Mouse (Mus musculus): ENCODE results near the gene Pnkd. TPM values are rescaled to one million over a fixed set of nuclear protein-coding genes. Genes with fewer than 3 reads are reported as not detected.

The Pnkd gene
- polyA plus RNA-seq, 1 experiment, result 40.9 TPM

DNA sequence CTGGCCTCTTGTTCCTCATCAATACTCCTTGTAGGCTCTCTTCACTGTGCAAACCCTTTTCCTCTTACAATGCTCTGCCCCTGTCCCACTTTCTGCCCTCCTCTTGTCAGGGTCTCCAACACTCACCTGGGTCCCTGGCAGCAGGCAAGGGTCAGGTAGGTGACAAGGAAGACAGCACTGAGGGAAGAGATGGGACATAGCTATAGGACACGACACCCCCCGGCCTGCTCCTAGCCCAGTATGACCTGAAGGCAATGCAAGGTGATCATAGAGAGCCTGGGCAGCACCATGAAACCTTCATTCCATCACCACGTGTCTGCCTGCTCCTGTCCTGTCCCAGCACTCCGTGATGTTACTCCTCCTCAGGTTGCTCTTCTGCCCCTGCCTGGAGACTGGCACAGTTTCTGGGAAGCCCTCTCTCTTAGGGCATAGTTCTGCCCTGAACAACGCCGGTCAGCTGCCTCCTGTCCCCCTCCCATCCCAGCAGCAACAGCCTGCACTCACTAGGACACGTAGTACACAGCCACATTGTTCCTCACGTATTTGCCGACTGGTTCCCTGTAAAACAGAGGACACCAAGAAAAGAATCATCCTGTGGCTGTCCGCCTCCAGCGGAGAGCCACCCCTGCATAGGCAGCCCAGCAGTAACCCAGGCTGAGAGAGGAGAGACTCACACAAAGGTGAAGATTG lies 7.7 kb downstream of the Pnkd start:
- H3K27me3 ChIP-seq (ENCODE audit: control insufficient read depth, insufficient read depth, low read length, poor library complexity, severe bottlenecking), result no peaks in the 10 kb centered on the region
- no peak overlapping the region for H3K9ac ChIP-seq (ENCODE audit: low read depth, poor library complexity, severe bottlenecking)
- TF ChIP-seq EP300 (IDR thresholded peaks at IDR 0.05; ENCODE audit: insufficient read depth, low read depth, low read length) (no peak), POLR2A (IDR thresholded peaks at IDR 0.05; ENCODE audit: insufficient read depth, low read length) (no peak), CTCF (IDR thresholded peaks at IDR 0.05; ENCODE audit: low read depth, low read length) (no peak)
- H3K4me1 ChIP-seq (ENCODE audit: control insufficient read depth, insufficient read depth, low read length), result peaks cover 7% of the 10 kb centered on the region
- no peak overlapping the region for H3K4me3 ChIP-seq (ENCODE audit: low read depth, low read length)
- no peaks in the 10 kb centered on the region for H3K9me3 ChIP-seq (replicated peaks; ENCODE audit: control insufficient read depth, insufficient read depth, low read length, poor library complexity, severe bottlenecking)
- no peak overlapping the region for H3K27ac ChIP-seq (ENCODE audit: insufficient read depth, low read length)
- H3K36me3 ChIP-seq (ENCODE audit: control insufficient read depth, insufficient read depth, low read length, poor library complexity, severe bottlenecking), result peaks cover 17% of the 10 kb centered on the region

DNA sequence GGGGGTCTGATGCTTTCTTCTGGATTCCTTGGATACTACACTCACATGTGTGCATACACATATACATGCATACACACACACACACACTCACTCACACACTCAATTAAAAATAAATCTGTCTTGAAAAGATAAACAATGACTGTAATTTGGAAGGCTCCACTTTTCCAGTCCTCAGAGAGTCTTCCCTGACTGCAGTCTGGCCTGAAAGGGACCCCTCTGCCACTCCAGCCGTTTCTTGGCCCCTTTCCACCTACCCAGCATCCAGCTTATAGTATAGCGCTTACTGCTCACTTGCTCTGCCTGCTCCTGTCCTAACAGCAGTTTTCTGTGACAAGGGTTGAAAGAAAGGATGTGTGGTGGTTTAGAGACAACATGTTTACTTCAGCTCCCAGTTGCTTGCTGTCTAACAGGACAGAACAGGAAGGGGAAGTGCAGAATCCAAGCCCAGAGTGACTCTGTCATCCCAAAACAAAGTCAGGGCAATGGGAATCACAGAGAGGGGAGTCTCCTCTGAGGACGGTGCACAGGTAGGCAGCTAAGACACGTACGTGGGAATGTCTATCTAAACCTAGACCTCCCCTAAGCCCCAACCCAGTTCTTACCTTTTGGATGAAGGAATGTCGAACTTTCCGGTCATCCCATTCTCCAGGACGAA lies 8.7 kb downstream of the Pnkd start:
- no peak overlapping the region for H3K4me3 ChIP-seq (ENCODE audit: low read depth, low read length)
- no peaks in the 10 kb centered on the region for H3K27me3 ChIP-seq (ENCODE audit: control insufficient read depth, insufficient read depth, low read length, poor library complexity, severe bottlenecking)
- TF ChIP-seq CTCF (IDR thresholded peaks at IDR 0.05; ENCODE audit: low read depth, low read length) (no peak), POLR2A (IDR thresholded peaks at IDR 0.05; ENCODE audit: insufficient read depth, low read length) (no peak), EP300 (IDR thresholded peaks at IDR 0.05; ENCODE audit: insufficient read depth, low read depth, low read length) (no peak)
- peaks cover 7% of the 10 kb centered on the region for H3K4me1 ChIP-seq (ENCODE audit: control insufficient read depth, insufficient read depth, low read length)
- H3K9me3 ChIP-seq (replicated peaks; ENCODE audit: control insufficient read depth, insufficient read depth, low read length, poor library complexity, severe bottlenecking), result no peaks in the 10 kb centered on the region
- H3K36me3 ChIP-seq (ENCODE audit: control insufficient read depth, insufficient read depth, low read length, poor library complexity, severe bottlenecking), result peaks cover 16% of the 10 kb centered on the region
- no peak overlapping the region for H3K9ac ChIP-seq (ENCODE audit: low read depth, poor library complexity, severe bottlenecking)
- no peak overlapping the region for H3K27ac ChIP-seq (ENCODE audit: insufficient read depth, low read length)

DNA sequence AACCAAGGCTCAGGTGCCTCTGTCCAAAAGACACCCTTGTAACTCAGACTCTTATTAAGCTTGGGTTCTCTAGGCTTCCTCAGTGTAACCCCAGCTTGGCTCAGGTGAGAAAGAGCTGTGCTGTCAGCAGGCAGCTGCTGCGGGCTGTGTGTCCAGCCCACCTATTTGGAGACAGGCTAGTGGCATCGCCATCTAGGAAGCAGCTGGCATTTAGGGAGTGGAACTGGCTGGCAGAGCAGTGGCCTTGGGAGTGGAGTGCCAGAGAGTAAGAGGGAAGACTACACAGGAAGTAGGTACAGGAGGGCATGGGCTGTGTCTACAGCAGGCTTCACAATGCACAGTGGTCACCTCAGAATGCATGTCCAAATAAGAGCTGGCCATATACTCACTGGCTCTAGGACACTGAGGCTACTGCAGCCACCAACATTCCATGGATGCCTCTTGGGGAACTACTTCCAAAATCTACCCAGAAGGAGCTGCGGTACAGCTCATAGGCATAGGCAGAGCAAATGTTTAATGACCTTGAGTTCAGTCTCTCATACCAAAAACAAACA lies 9.4 kb downstream of the Pnkd start:
- Histone ChIP-seq H3K9me3 (replicated peaks; ENCODE audit: control insufficient read depth, insufficient read depth, low read length, poor library complexity, severe bottlenecking) (no peaks in the 10 kb centered on the region), H3K36me3 (ENCODE audit: control insufficient read depth, insufficient read depth, low read length, poor library complexity, severe bottlenecking) (peaks cover 13% of the 10 kb centered on the region)
- no peak for TF ChIP-seq CTCF (IDR thresholded peaks at IDR 0.05; ENCODE audit: low read depth, low read length)
- no peak for TF ChIP-seq EP300 (IDR thresholded peaks at IDR 0.05; ENCODE audit: insufficient read depth, low read depth, low read length)
- no peak for TF ChIP-seq POLR2A (IDR thresholded peaks at IDR 0.05; ENCODE audit: insufficient read depth, low read length)

DNA sequence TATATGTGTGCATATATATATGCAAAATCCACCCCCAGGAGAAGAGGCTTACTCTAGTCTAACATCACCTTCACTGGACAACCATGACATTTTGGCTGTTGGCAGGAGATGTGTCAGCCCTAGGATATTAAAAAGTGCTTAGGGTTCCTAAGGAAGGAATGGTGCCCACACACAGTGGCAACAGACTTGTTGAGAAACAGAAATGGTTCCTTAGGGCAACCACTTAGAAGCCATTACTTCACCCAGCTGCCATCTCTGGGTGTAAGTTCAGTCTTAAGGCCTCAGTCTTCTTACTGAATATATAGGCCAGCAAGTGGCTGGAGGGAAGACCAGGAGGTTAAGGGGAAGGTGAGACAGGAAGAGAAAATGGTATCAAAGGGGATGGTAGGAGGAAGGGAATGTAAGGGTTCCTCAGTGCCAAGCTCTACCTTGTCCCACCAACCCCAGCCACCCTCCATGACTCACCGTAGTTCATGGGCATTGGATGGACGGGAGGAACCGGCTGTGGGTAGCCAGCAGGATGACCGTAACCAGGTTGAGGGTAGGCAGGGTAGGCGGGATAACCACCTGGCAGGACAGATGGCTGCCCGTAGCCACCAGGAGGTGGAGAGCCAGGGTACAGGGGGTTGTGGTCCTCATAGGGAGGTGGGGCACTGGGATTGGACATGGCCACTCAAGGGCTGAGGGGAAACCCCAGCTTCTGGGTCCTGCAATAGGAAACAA lies 10.2 kb downstream of the Pnkd start:
- peaks cover 7% of the 10 kb centered on the region for H3K4me1 ChIP-seq (ENCODE audit: control insufficient read depth, insufficient read depth, low read length)
- TF ChIP-seq CTCF (IDR thresholded peaks at IDR 0.05; ENCODE audit: low read depth, low read length), result no peak
- no peak for TF ChIP-seq EP300 (IDR thresholded peaks at IDR 0.05; ENCODE audit: insufficient read depth, low read depth, low read length)
- no peak for TF ChIP-seq POLR2A (IDR thresholded peaks at IDR 0.05; ENCODE audit: insufficient read depth, low read length)
- H3K36me3 ChIP-seq (ENCODE audit: control insufficient read depth, insufficient read depth, low read length, poor library complexity, severe bottlenecking), result peaks cover 12% of the 10 kb centered on the region; the same call in 1 of the 2 replicates
- no peaks in the 10 kb centered on the region for H3K27me3 ChIP-seq (ENCODE audit: control insufficient read depth, insufficient read depth, low read length, poor library complexity, severe bottlenecking)
- no peak overlapping the region for H3K9ac ChIP-seq (ENCODE audit: low read depth, poor library complexity, severe bottlenecking)
- no peak overlapping the region for H3K4me3 ChIP-seq (ENCODE audit: low read depth, low read length)
- H3K9me3 ChIP-seq (replicated peaks; ENCODE audit: control insufficient read depth, insufficient read depth, low read length, poor library complexity, severe bottlenecking), result no peaks in the 10 kb centered on the region
- no peak overlapping the region for H3K27ac ChIP-seq (ENCODE audit: insufficient read depth, low read length)

More for the DNA sequence above, 9.4 kb downstream of the Pnkd start:
- Histone ChIP-seq H3K4me3 (ENCODE audit: low read depth, low read length) (no peak overlapping the region), H3K27me3 (ENCODE audit: control insufficient read depth, insufficient read depth, low read length, poor library complexity, severe bottlenecking) (no peaks in the 10 kb centered on the region), H3K9ac (ENCODE audit: low read depth, poor library complexity, severe bottlenecking) (no peak overlapping the region), H3K27ac (ENCODE audit: insufficient read depth, low read length) (no peak overlapping the region), H3K4me1 (ENCODE audit: control insufficient read depth, insufficient read depth, low read length) (peaks cover 7% of the 10 kb centered on the region)

DNA sequence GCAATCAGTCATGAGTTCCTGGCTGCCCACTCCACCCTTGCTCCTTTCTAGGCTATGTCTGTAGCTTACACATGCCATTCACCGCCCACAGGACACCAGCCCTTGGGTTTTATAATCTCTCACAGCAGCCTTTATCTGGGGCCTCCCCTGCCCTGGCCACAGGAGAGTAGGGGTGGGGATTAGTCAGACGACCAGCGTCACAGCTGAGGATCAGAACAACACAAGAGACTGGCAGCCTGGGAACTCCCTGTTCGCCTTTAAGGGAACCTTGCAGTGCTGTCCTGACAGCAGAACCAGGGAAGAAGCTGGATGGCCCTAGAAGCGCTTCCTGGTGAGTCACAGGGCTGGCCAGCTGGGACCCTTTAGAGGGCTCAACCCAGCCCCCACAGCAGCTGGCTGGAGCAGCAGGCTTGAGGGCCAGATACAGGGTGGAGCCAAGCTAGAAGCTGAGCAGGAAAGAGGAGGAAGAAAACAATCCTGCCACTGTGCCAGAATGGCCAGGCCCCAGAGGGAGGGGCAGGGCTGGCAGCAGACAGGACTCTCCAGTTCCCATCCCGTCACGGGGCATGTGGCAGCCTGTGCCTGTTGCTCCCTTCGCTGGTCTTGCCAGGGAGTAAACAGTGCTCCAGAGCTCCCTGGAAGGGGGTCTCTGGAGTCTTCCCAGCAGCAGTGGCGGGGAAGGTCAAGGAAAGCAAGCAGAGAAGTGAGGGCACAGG lies 10.9 kb downstream of the Pnkd start:
- Histone ChIP-seq H3K9me3 (replicated peaks; ENCODE audit: control insufficient read depth, insufficient read depth, low read length, poor library complexity, severe bottlenecking) (no peaks in the 10 kb centered on the region), H3K4me1 (ENCODE audit: control insufficient read depth, insufficient read depth, low read length) (peaks cover 7% of the 10 kb centered on the region), H3K4me3 (ENCODE audit: low read depth, low read length) (no peak overlapping the region), H3K36me3 (ENCODE audit: control insufficient read depth, insufficient read depth, low read length, poor library complexity, severe bottlenecking) (0 out of 2 replicates have a peak, but pooled peaks cover 8% of the 10 kb centered on the region), H3K27ac (ENCODE audit: insufficient read depth, low read length) (no peak overlapping the region), H3K27me3 (ENCODE audit: control insufficient read depth, insufficient read depth, low read length, poor library complexity, severe bottlenecking) (no peaks in the 10 kb centered on the region), H3K9ac (ENCODE audit: low read depth, poor library complexity, severe bottlenecking) (no peak overlapping the region)
- no peak for TF ChIP-seq POLR2A (IDR thresholded peaks at IDR 0.05; ENCODE audit: insufficient read depth, low read length)
- no peak for TF ChIP-seq EP300 (IDR thresholded peaks at IDR 0.05; ENCODE audit: insufficient read depth, low read depth, low read length)
- no peak for TF ChIP-seq CTCF (IDR thresholded peaks at IDR 0.05; ENCODE audit: low read depth, low read length)

Measured in ES-Bruce4 (cell line).